Mouse (Mus musculus) cortical plate, adult 2 months (tissue): ENCODE results near the gene Tmem38b. TPM values are rescaled to one million over a fixed set of nuclear protein-coding genes. Genes with fewer than 3 reads are reported as not detected.
A peak's percentile ranks its signal among the peaks of the same experiment; 100 is the strongest.
"Not testable (repeated sequence)": the region's sequence is repeated elsewhere in the genome, so short reads cannot be mapped to it uniquely, and the experiment has no call there.

Experiments
- H3K27ac ChIP-seq: fragments of 200-500 bp; 2 replicates; pipeline ENCODE4 v1.5.1; 2012; ENCODE audit warnings: low read length, control low read depth, inconsistent platforms; ENCODE audit not compliant: insufficient read depth
- H3K4me1 ChIP-seq: fragments of 200-500 bp; 2 replicates; pipeline ENCODE4 v1.6.1; 2011; ENCODE audit warnings: low read length; ENCODE audit not compliant: control insufficient read depth, insufficient read depth
- H3K4me3 ChIP-seq: fragments of 200-500 bp; 2 replicates; pipeline ENCODE4 v1.5.1; 2011; ENCODE audit warnings: mild to moderate bottlenecking, low read length, control low read depth; ENCODE audit not compliant: insufficient read depth
- CTCF ChIP-seq: fragments of 200-500 bp; IDR thresholded peaks from 2 replicates; pipeline ENCODE4 v1.5.1; 2011; ENCODE audit warnings: mild to moderate bottlenecking, control low read depth, low read length; ENCODE audit not compliant: insufficient read depth; ENCODE audit errors: extremely low read depth
- POLR2A ChIP-seq: fragments of 200-500 bp; IDR thresholded peaks from 2 replicates; pipeline ENCODE4 v1.6.1; 2011; ENCODE audit warnings: mild to moderate bottlenecking, low read length, control low read depth; ENCODE audit not compliant: insufficient read depth; ENCODE audit errors: extremely low read depth
- polyA plus RNA-seq: library from polyadenylated mRNA; depleted of rRNA; stranded (reverse); fragments of >200 nt; gene quantifications from 2 replicates; pipeline ENCODE4 v1.2.3, GENCODE M21; 2012

Gene Tmem38b
- polyA plus RNA-seq, 1 experiment = 7.3 TPM

DNA sequence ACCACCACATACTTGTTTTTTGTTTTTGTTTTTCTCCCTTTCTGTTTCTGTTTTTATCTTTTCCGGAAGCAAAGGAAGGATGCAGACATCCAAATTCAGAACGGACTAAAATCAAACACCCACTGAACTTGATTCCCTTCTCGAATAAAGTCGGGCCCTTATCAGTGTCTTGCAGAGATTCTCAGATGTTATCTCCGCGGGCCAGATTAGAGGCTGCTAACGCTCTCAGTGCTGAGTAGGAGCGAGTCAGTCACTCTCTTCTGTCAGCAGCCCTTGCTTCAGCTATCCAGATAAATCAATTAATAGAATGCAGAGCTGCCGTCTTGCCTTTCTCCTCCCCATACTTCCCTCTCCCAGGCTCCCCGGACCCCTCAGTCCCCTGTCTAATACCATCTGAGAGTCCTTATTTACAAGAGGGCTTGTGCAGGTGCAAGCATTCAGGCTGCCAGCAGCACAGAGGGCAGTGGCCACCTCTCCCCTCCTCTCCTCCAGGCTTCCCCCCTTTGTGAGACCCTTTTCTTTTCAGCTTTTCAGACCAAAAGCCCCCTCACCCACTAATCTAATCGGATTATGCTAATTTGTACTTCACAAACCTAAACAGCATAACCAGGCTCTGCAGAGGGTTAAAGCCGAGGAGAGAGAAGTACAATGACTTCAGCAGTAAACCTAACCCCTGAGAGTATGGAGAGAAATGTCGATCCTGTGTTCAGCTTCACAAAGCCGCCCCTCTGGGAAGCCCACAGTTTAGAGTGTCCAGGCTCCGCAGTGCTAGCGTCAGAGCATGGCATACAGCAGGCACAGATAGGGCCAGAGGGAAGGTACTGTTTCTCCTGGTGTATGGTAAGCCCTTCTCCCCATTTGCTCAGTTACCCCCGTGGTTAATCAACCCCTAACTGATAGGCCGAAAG, 28.7 kb upstream of the Tmem38b start:
- H3K27ac ChIP-seq = no peak overlapping the region
- no peak overlapping the region for H3K4me3 ChIP-seq
- no peaks in the 10 kb centered on the region for H3K4me1 ChIP-seq
- TF ChIP-seq CTCF (no peak), POLR2A (no peak)

- H3K4me3 ChIP-seq = no peak overlapping the region
- H3K27ac ChIP-seq = no peak overlapping the region
- TF ChIP-seq CTCF = no peak
- no peaks in the 10 kb centered on the region for H3K4me1 ChIP-seq
Observed at GRCm38 (mm10) chr4:53798896-53799676, 26.8 kb upstream of the Tmem38b start.

GRCm38 (mm10) chr4:53799753-53800152, 26.1 kb upstream of the Tmem38b start:
- no peak for TF ChIP-seq CTCF
- no peak for TF ChIP-seq POLR2A
- Histone ChIP-seq H3K4me3 (no peak overlapping the region), H3K4me1 (no peaks in the 10 kb centered on the region), H3K27ac (no peak overlapping the region)

DNA sequence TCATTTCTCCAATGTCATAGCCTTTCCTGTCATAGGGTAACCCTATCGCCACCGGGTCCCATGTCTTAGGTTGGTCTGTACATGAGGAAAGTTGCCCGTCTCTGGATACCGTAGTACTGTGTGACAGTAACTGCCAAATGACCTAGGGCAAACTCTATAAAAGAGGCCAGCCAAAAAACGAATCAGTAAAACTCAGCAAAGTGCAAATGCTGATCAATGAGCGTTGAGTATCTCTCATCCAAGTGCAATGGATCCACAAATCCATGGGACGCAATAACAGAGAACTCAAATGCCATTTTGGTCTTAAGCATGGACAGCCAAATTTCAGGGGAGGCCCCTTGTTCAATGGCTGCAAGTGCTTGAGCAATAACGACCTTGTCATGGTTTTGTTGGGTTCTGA, 22.2 kb upstream of the Tmem38b start:
- not testable (repeated sequence) for H3K4me3 ChIP-seq, H3K4me1 ChIP-seq, H3K27ac ChIP-seq

- not testable (repeated sequence) for H3K4me3 ChIP-seq, H3K27ac ChIP-seq, H3K4me1 ChIP-seq
Observed at GRCm38 (mm10) chr4:53806428-53806827, 19.4 kb upstream of the Tmem38b start.

DNA sequence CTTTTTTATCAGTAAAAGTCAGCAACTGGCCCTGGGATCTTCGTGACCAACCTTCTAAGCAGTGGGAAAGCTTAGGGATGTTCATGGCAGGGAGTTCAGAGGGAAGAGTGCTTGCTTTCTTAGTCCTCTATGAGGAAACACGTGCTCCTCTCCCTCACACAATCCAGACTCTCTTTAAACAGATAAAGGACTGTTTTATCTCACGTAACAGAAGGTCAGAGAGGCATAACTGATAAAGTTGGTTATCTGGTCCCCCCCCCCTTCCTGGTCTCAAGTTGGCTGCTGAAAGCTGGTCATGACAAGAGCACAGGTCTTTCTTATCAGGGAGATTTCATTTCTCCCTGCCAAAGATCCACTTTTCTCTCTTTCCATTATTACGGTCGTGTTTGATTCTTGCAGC, 7.5 kb upstream of the Tmem38b start:
- Histone ChIP-seq H3K4me3 (no peak overlapping the region), H3K27ac (no peak overlapping the region), H3K4me1 (no peaks in the 10 kb centered on the region)
- TF ChIP-seq CTCF = no peak
- TF ChIP-seq POLR2A = no peak

GRCm38 (mm10) chr4:53823697-53824096, 2.1 kb upstream of the Tmem38b start:
- TF ChIP-seq POLR2A (no peak), CTCF (no peak)
- Histone ChIP-seq H3K4me1 (no peaks in the 10 kb centered on the region), H3K4me3 (no peak overlapping the region), H3K27ac (no peak overlapping the region)

DNA sequence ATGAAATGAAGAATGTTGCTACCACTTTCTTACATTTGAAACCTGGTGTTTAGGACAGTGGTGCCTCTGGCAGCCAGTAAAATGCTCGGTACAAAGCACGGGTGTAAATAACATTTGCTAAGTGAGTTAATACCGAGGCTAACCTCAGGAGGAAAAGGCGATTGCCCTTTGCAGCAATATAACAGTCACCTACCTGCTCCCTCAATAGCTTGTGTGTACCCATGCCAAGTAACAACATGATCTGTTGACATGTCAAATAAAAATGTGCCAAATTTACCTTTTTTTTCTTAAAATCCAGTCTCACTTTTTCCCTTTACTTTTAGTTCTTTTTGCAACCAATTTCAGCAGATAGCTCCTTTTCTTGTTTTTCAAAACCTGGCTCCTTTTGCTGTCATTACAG, 1.0 kb upstream of the Tmem38b start:
- TF ChIP-seq CTCF (no peak), POLR2A (no peak)
- H3K4me1 ChIP-seq = no peaks in the 10 kb centered on the region
- H3K27ac ChIP-seq = no peak overlapping the region
- H3K4me3 ChIP-seq = no peak overlapping the region

DNA sequence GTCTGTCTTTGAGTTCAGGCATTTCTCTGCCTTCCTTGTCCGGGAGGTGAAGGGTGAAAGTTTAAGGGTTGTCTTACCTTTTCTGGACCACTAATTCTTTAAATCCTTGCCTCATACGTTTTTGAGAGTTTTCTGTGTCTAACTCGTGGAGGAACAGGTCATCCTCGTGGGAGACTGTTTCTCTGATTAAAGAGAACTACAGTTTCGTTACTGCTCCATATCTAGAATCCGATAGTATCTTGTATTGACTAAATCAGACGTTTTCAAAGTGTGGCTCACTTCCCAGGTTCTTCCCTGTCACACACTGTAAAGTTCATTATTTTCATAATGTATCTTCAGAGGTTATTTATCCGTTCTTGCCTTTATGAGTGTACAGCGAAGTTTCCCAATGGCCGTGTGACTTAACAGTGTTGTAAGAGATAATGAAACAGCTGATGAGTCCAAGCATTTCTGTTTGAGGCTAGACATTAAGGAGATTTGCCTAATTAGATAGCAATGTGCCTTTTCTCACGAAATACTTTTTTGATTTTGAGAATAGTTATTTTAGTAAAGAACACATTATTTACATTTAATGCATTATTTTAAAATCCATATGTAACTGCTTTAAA, 900 bp downstream of the Tmem38b start:
- no peak for TF ChIP-seq CTCF
- no peak for TF ChIP-seq POLR2A

GRCm38 (mm10) chr4:53827869-53828268, 2.0 kb downstream of the Tmem38b start:
- Histone ChIP-seq H3K4me1 (peaks cover 3% of the 10 kb centered on the region), H3K4me3 (no peak overlapping the region), H3K27ac (no peak overlapping the region)
- no peak for TF ChIP-seq CTCF
- no peak for TF ChIP-seq POLR2A

More for the DNA sequence above, 900 bp downstream of the Tmem38b start:
- H3K4me3 ChIP-seq = peak overlapping the region; percentile 99
- H3K27ac ChIP-seq = no peak overlapping the region
- no peaks in the 10 kb centered on the region for H3K4me1 ChIP-seq
